Mouse (Mus musculus) embryo, embryonic 10.5 days (tissue): ENCODE measurements at regions not wholly inside any gene's neighbourhood (a gene's known extent, or its start where the extent isn't known, plus 50 kb on each side); places are given as distances from the start of the nearest gene placed in this dataset.
A peak's percentile ranks its signal among the peaks of the same experiment; 100 is the strongest.

Experiments used
- DNase-seq: peaks from one replicate; pipeline ENCODE4 v3.0.0-alpha.2; 2015; ENCODE audit warnings: low spot score

- no peak for DNase-seq
Observed at GRCm38 (mm10) chr15:56042449-56042848, 1435.0 kb downstream of the Slc22a22 start.

- no peak for DNase-seq
Observed at GRCm38 (mm10) chr15:56030007-56030406, 1447.4 kb downstream of the Slc22a22 start.

GRCm38 (mm10) chr15:56027197-56027818, 1450.1 kb downstream of the Slc22a22 start:
- peak; percentile 37 for DNase-seq

- no peak for DNase-seq
Observed at GRCm38 (mm10) chr15:56024705-56025104, 1452.7 kb downstream of the Slc22a22 start.

DNA sequence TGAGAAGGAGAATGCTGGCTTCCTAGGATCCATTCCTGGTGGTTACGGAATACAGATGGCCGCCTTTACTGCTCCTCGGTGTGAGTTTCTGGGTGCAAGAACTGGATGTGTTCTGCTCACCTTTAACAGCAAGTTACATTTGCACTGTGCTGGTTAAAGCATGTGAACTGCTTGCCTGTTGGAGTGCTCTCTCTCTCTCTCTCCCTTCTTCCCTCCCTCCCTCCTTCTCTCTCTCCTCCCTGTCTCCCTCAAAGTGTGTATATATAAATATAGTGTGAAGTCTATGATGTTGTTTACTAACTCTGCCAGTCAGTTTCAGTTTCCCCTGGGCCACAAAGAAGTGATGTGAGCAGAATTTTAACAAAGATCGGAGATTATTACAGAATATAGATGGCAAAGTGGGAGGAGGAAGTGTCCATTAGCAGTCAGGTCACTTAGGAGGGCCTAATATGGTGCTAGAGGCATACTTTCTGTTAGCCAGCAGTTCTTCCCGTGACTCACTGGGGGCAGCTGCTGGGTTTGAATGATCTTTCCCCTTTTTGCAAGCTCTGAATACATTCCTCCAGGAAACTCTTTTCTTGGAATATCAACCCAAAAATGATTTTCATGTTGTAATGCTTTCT, 1453.5 kb downstream of the Slc22a22 start:
- DNase-seq: no peak

GRCm38 (mm10) chr15:56022315-56022714, 1455.1 kb downstream of the Slc22a22 start:
- DNase-seq: no peak

GRCm38 (mm10) chr15:56018141-56018540, 1459.3 kb downstream of the Slc22a22 start:
- no peak for DNase-seq

GRCm38 (mm10) chr15:56017561-56017960, 1459.9 kb downstream of the Slc22a22 start:
- DNase-seq: no peak

GRCm38 (mm10) chr15:56016070-56016469, 1461.4 kb downstream of the Slc22a22 start:
- DNase-seq: no peak

DNA sequence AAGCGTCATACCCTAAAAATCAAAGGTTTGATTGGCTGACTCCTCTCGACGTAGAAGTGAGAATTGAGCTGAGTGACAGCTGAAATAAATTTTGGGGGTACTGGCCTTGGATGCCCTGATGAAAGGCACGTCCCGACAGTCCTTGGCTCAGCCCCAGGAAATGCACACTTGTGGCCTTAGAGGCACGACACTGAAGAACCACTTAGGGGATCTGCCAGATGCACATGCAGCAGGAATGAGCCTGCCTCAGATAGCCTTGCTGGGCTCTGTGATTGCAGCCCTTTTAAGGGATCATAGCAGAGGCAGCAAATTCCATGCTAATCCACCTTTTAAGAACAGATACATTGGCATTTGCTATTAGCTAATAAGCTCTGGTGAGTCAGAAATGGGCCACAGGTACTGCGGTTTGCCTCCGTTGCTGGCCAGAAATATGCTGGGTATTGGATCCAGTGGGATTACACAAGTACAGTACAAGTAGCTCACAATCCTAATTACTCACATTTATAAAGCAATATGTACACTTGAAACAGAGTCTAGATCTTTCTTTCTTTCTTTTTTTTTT, 1463.3 kb downstream of the Slc22a22 start:
- no peak for DNase-seq

- DNase-seq: peak; percentile 4
Observed at GRCm38 (mm10) chr15:56008603-56009174, 1468.7 kb downstream of the Slc22a22 start.

DNA sequence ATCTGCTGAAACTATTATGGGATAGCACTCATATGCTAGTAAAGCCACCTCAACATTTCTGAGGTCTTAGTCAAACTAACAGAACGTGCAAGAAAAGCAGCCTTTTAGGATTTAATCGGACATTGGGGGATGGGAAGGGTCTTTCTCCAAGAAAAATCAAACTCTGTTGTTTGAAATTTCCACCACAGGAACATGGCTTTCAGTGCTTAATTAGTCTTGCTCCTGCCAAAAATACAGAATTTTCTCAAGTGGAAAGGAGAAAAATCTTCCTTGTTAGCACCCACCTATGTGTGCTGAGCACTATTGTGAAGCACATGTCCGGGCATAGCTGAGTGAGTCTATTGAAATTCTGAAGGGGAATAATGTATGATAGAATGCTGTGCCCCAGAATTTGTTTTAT, 1470.0 kb downstream of the Slc22a22 start:
- no peak for DNase-seq

- DNase-seq: no peak
Observed at GRCm38 (mm10) chr15:56005361-56005760, 1472.1 kb downstream of the Slc22a22 start.

- no peak for DNase-seq
Observed at GRCm38 (mm10) chr15:56003921-56004320, 1473.5 kb downstream of the Slc22a22 start.

DNA sequence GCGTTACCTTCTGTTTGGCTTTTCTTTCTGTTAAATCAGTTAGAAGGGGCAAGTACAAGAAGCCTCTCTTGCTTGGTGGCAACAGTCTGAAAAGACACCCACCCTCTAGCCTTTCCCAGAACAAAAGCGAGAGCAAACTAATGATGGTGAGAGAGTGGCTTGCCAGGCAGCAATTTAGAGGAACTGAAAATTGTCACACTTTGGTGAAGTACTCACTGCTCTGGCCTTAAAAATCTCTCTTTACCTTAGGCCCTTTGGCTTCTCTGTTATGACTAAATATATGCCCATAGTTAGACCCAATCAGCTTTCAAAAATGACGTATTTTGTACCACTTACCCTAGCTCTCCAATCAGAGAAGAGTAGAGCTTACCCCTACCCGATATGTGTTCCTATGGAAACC, 1477.8 kb downstream of the Slc22a22 start:
- DNase-seq: no peak

- no peak for DNase-seq
Observed at GRCm38 (mm10) chr15:55997977-55998376, 1479.4 kb downstream of the Slc22a22 start.

- no peak for DNase-seq
Observed at GRCm38 (mm10) chr15:55994680-55995079, 1482.7 kb downstream of the Slc22a22 start.

- peak; percentile 4 for DNase-seq
Observed at GRCm38 (mm10) chr15:55975843-55976242, 1501.6 kb downstream of the Slc22a22 start.

GRCm38 (mm10) chr15:55966780-55967179, 1510.6 kb downstream of the Slc22a22 start:
- DNase-seq: peak; percentile 50

GRCm38 (mm10) chr15:55965296-55965695, 1512.1 kb downstream of the Slc22a22 start:
- DNase-seq: no peak

DNA sequence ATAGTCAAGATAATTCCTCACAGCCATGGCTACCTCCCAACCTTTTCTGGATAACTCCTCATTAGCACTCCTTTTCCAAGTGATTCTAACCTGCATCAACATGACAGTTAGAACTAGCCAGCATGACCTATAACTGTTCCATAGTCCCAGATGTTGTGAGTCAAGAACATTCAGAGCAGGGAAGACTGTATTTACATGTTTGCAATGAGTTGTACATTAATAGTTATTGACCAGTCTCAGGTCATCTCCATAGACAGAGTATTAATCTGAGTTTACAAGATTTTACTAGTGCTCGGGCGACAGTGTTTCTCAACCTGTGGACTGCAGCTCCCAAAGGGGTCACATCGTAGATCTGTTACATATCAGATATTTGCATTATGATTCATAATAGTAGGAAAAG, 1515.3 kb downstream of the Slc22a22 start:
- DNase-seq: no peak
